Mouse (Mus musculus) brain, embryonic 18.5 days (tissue): ENCODE measurements around the gene Tmem268.

Experiments used
- DNase-seq: peaks from one replicate; pipeline ENCODE4 v3.0.0-alpha.2; 2012; ENCODE audit warnings: low read depth, low spot score

Gene Tmem268

GRCm38 (mm10) chr4:63555111-63555510 lies 3.5 kb upstream of the Tmem268 start:
- no peak for DNase-seq

GRCm38 (mm10) chr4:63556665-63557064 lies 1.9 kb upstream of the Tmem268 start:
- no peak for DNase-seq

- DNase-seq, result no peak
Measured at GRCm38 (mm10) chr4:63557124-63558059, 1.2 kb upstream of the Tmem268 start.

- DNase-seq, result no peak
Measured at GRCm38 (mm10) chr4:63559127-63559697, 631 bp downstream of the Tmem268 start.

GRCm38 (mm10) chr4:63560079-63560478 lies 1.5 kb downstream of the Tmem268 start:
- DNase-seq, result no peak

- no peak for DNase-seq
Measured at GRCm38 (mm10) chr4:63561861-63562675, 3.5 kb downstream of the Tmem268 start.

- no peak for DNase-seq
Measured at GRCm38 (mm10) chr4:63562742-63563141, 4.2 kb downstream of the Tmem268 start.

- no peak for DNase-seq
Measured at GRCm38 (mm10) chr4:63567712-63568390, 9.3 kb downstream of the Tmem268 start.

GRCm38 (mm10) chr4:63569322-63569721 lies 10.7 kb downstream of the Tmem268 start:
- DNase-seq, result no peak

GRCm38 (mm10) chr4:63570208-63570781 lies 11.7 kb downstream of the Tmem268 start:
- no peak for DNase-seq

- no peak for DNase-seq
Measured at GRCm38 (mm10) chr4:63572621-63573020, 14.0 kb downstream of the Tmem268 start.

- DNase-seq, result no peak
Measured at GRCm38 (mm10) chr4:63579649-63580048, 21.1 kb downstream of the Tmem268 start.

GRCm38 (mm10) chr4:63580078-63580477 lies 21.5 kb downstream of the Tmem268 start:
- DNase-seq, result peak; percentile 20

- DNase-seq, result no peak
Measured at GRCm38 (mm10) chr4:63582580-63582979, 24.0 kb downstream of the Tmem268 start.

GRCm38 (mm10) chr4:63585216-63585615 lies 26.6 kb downstream of the Tmem268 start:
- DNase-seq, result no peak

GRCm38 (mm10) chr4:63586240-63586639 lies 27.7 kb downstream of the Tmem268 start:
- no peak for DNase-seq

GRCm38 (mm10) chr4:63589987-63590386 lies 31.4 kb downstream of the Tmem268 start:
- DNase-seq, result no peak

GRCm38 (mm10) chr4:63590538-63590937 lies 32.0 kb downstream of the Tmem268 start:
- no peak for DNase-seq

GRCm38 (mm10) chr4:63594459-63595110 lies 36.0 kb downstream of the Tmem268 start:
- DNase-seq, result no peak

GRCm38 (mm10) chr4:63595259-63595658 lies 36.7 kb downstream of the Tmem268 start:
- DNase-seq, result no peak

- DNase-seq, result no peak
Measured at GRCm38 (mm10) chr4:63596010-63596409, 37.4 kb downstream of the Tmem268 start.
